Mouse (Mus musculus): ENCODE measurements at regions not wholly inside any gene's neighbourhood (a gene's known extent, or its start where the extent isn't known, plus 50 kb on each side); places are given as distances from the start of the nearest gene placed in this dataset.

DNA sequence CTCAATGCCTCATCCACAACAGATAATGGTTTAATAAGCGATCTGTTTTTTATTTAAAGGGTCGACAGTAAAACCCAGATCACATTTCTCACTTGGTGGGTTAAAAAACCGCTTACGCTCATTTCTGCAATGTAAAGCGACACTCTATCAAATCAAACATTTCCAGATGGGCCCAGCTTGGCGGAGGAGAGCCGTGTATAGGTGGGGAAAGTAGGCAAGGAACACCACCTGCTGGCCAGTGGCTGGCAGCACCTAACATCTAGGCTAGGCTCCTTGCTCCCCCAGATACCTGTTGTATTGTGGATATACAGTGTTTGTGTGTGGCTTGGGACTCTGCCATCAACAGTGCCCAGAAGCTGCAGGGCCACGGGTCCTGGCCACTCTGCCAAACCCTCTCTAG is 50.1 kb upstream of the Ttc34 start:
- Histone ChIP-seq H3K27me3 (ENCODE audit: insufficient read depth, low read length) (peaks cover 77% of the 10 kb centered on the region), H3K4me3 (replicated peaks; ENCODE audit: low read length) (no peak overlapping the region), H3K36me3 (ENCODE audit: insufficient read depth, low read length) (no peaks in the 10 kb centered on the region), H3K4me1 (replicated peaks; ENCODE audit: low read depth, low read length) (peaks cover 5% of the 10 kb centered on the region; the same call in 1 of the 2 replicates), H3K9me3 (ENCODE audit: low read length) (no peaks in the 10 kb centered on the region)
- TF ChIP-seq NANOG (IDR thresholded peaks at IDR 0.05; ENCODE audit: borderline replicate concordance, low read length) = no peak
- no peak for TF ChIP-seq POU5F1 (IDR thresholded peaks at IDR 0.05; ENCODE audit: borderline replicate concordance, low read length)
- TF ChIP-seq CTCF (conservative IDR thresholded peaks at IDR 0.05; ENCODE audit: low read length) = no peak
